Mouse (Mus musculus) yolk sac, embryonic 10.5 days (tissue): ENCODE data around the gene Plekhh3.

Experiments
- DNase-seq: peaks from one replicate; pipeline ENCODE4 v3.0.0-alpha.2; 2017; ENCODE audit warnings: low spot score

Gene Plekhh3

GRCm38 (mm10) chr11:101186526-101187247 is 15.5 kb upstream of the Plekhh3 start:
- DNase-seq: no peak

- DNase-seq: no peak
These were observed 14.3 kb upstream of the Plekhh3 start for GRCm38 (mm10) chr11:101185441-101185840.

GRCm38 (mm10) chr11:101184984-101185383 is 13.8 kb upstream of the Plekhh3 start:
- DNase-seq: no peak

- no peak for DNase-seq
These were observed 11.8 kb upstream of the Plekhh3 start for GRCm38 (mm10) chr11:101182771-101183517.

- no peak for DNase-seq
These were observed 10.8 kb upstream of the Plekhh3 start for GRCm38 (mm10) chr11:101181961-101182360.

GRCm38 (mm10) chr11:101180846-101181740 is 9.9 kb upstream of the Plekhh3 start:
- DNase-seq: peak; percentile 51

GRCm38 (mm10) chr11:101180261-101180660 is 9.1 kb upstream of the Plekhh3 start:
- no peak for DNase-seq

GRCm38 (mm10) chr11:101179306-101179705 is 8.2 kb upstream of the Plekhh3 start:
- no peak for DNase-seq

GRCm38 (mm10) chr11:101178061-101179058 is 7.2 kb upstream of the Plekhh3 start:
- no peak for DNase-seq

GRCm38 (mm10) chr11:101176933-101177773 is 6.0 kb upstream of the Plekhh3 start:
- DNase-seq: peak; percentile 12

GRCm38 (mm10) chr11:101176117-101176691 is 5.1 kb upstream of the Plekhh3 start:
- peak; percentile 24 for DNase-seq

- DNase-seq: no peak
These were observed 4.5 kb upstream of the Plekhh3 start for GRCm38 (mm10) chr11:101175636-101176116.

- no peak for DNase-seq
These were observed 3.9 kb upstream of the Plekhh3 start, which contains the start of gene Ccr10 for GRCm38 (mm10) chr11:101174851-101175628. Gene Ccr10, minus strand, starts transcription at chr11:101175443.

- DNase-seq: no peak
These were observed 3.2 kb upstream of the Plekhh3 start for GRCm38 (mm10) chr11:101174389-101174745.

- DNase-seq: peak; percentile 79
These were observed 2.7 kb upstream of the Plekhh3 start for GRCm38 (mm10) chr11:101173631-101174388.

GRCm38 (mm10) chr11:101173112-101173511 is 2.0 kb upstream of the Plekhh3 start:
- no peak for DNase-seq

- no peak for DNase-seq
These were observed 1.3 kb upstream of the Plekhh3 start for GRCm38 (mm10) chr11:101172434-101172815.
